Comparison of ENCODE assay signal across 8 mouse cellular contexts in the genomic region with DNA sequence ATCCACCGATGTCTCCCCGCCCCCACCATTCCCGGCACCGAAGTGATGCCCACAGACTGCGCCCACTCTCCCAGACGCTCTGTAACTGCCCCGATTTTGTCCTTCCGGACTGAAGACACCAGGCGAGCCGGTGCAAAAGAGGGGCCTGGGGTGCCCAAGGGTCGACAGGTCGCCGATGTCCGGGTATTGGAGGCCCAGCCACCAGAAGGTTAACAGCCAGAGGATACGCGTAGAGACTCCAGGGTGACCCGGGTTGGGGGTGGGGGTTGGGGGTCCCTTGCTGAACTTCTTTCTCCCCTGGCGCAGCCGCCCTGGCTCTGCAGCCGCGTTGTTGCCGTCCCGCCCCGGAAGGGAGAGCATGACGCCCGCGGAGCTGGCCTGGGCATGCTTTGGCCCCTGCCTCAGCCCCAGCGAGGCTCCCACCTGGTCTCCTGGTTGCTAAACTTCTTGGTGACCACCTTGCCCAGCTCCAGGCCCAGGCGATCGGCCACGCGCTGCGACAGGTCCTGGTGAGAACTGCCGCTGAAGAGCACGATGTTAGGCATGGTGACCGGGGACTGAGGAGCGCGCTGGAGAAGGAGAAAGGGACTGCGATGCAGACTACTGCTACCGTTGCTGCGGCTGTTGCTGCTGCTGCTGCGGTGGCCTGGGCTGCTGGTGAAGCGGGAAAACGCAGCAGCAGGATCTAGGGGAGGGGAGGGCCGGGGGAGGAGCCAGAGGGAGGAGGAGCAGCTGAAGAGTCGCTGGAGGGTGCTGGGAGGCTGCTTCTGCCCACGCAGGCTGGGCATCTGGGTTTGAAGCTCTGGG. TPM values are rescaled to one million over a fixed set of nuclear protein-coding genes. Genes with fewer than 3 reads are reported as not detected.
DNase-seq lines count a peak whose midpoint lies in the region; ATAC-seq and TF ChIP-seq lines count a peak whose summit lies in the region.

A gene (minus strand): TSS at position 703 of the 807 bp plus-strand sequence.

- H3K27me3 ChIP-seq in E14TG2a.4 (ENCODE audit: insufficient read depth, low read length): no peaks in the 10 kb centered on the region
- no peaks in the 10 kb centered on the region for H3K27me3 ChIP-seq in forebrain, embryonic 14.5 days (replicated peaks; ENCODE audit: control insufficient read depth, insufficient read depth, low read length)
- H3K27me3 ChIP-seq in neural tube, embryonic 15.5 days (replicated peaks): peaks cover 31% of the 10 kb centered on the region; the same call in 1 of the 2 replicates

- H3K4me3 ChIP-seq in E14TG2a.4 (replicated peaks; ENCODE audit: low read length): peak within 1 kb of the TSS; percentile 80
- H3K4me3 ChIP-seq in forebrain, embryonic 14.5 days (ENCODE audit: low read depth, low read length): peak within 1 kb of the TSS; percentile 49
- H3K4me3 ChIP-seq in lung, adult 2 months (replicated peaks; ENCODE audit: extremely low read depth, low read depth, low read length): peak within 1 kb of the TSS; percentile 84
- peak within 1 kb of the TSS; percentile 54 for H3K4me3 ChIP-seq in neural tube, embryonic 15.5 days (replicated peaks)

- H3K9me3 ChIP-seq in E14TG2a.4 (ENCODE audit: low read length): no peaks in the 10 kb centered on the region
- H3K9me3 ChIP-seq in forebrain, embryonic 14.5 days (replicated peaks; ENCODE audit: control insufficient read depth, low read length): no peaks in the 10 kb centered on the region
- H3K9me3 ChIP-seq in neural tube, embryonic 15.5 days (replicated peaks): no peaks in the 10 kb centered on the region

- WGBS in forebrain, embryonic 14.5 days: 36% methylated on average over 46 of the region's 47 CpGs
- 22% methylated on average over 47 of the region's 47 CpGs for WGBS in lung, adult 2 months
- WGBS in neural tube, embryonic 15.5 days: 24% methylated on average over 41 of the region's 47 CpGs

- peak within 1 kb of the TSS; percentile 27; the same call in 1 of the 2 replicates for H3K27ac ChIP-seq in forebrain, embryonic 14.5 days (ENCODE audit: low read depth, low read length)
- peak within 1 kb of the TSS; percentile 56; the same call in 1 of the 2 replicates for H3K27ac ChIP-seq in neural tube, embryonic 15.5 days (replicated peaks)

- no peak for TF ChIP-seq CTCF in E14TG2a.4 (conservative IDR thresholded peaks at IDR 0.05; ENCODE audit: low read length)
- TF ChIP-seq CTCF in lung, adult 2 months (IDR thresholded peaks at IDR 0.05; ENCODE audit: insufficient read depth, low read length): no peak

- H3K4me2 ChIP-seq in forebrain, embryonic 14.5 days (ENCODE audit: low read length): peak within 1 kb of the TSS; percentile 67
- peak within 1 kb of the TSS; percentile 78 for H3K4me2 ChIP-seq in neural tube, embryonic 15.5 days

- TF ChIP-seq POLR2A in lung, adult 2 months (IDR thresholded peaks at IDR 0.05; ENCODE audit: borderline replicate concordance, extremely low read depth, low read depth, low read length): peak; percentile 39; the same call in 1 of the 2 replicates

- DNase-seq in c-Kit-positive CD71-positive TER-119-negative erythroid progenitor cells, embryonic 14.5 days (ENCODE audit: low read depth): peak; percentile 34
- peak; percentile 72 for DNase-seq in forebrain, embryonic 14.5 days (ENCODE audit: low spot score)
- DNase-seq in heart, postnatal 10 days: peak; percentile 31
- peak; percentile 7 to 35 for DNase-seq in layer of hippocampus, adult 18-20 months (ENCODE audit: low spot score in 2 of 2)
- peak; percentile 33 for DNase-seq in lung, adult 2 months
- DNase-seq in testis, postnatal 10 days (ENCODE audit: low spot score): peak; percentile 53

- peak; percentile 92 for ATAC-seq in forebrain, embryonic 14.5 days
- peak; percentile 95 for ATAC-seq in neural tube, embryonic 15.5 days (ENCODE audit: low FRiP score)

- H3K36me3 ChIP-seq in E14TG2a.4 (ENCODE audit: insufficient read depth, low read length): peaks cover 2% of the 10 kb centered on the region
- H3K36me3 ChIP-seq in forebrain, embryonic 14.5 days (ENCODE audit: control insufficient read depth, insufficient read depth, low read length): no peaks in the 10 kb centered on the region
- H3K36me3 ChIP-seq in neural tube, embryonic 15.5 days: no peaks in the 10 kb centered on the region

- peak within 1 kb of the TSS; percentile 71 for H3K9ac ChIP-seq in forebrain, embryonic 14.5 days (ENCODE audit: low read length)
- peak within 1 kb of the TSS; percentile 45 for H3K9ac ChIP-seq in neural tube, embryonic 15.5 days (replicated peaks)

- intact Hi-C loops in heart, postnatal 10 days (cut with DNase I): no loop called here

- H3K4me1 ChIP-seq in E14TG2a.4 (replicated peaks; ENCODE audit: low read depth, low read length): peaks cover 24% of the 10 kb centered on the region
- H3K4me1 ChIP-seq in forebrain, embryonic 14.5 days (ENCODE audit: control insufficient read depth, insufficient read depth, low read length): no peaks in the 10 kb centered on the region
- H3K4me1 ChIP-seq in lung, adult 2 months (ENCODE audit: control insufficient read depth, insufficient read depth, low read length): no peaks in the 10 kb centered on the region; the same call in 1 of the 2 replicates
- H3K4me1 ChIP-seq in neural tube, embryonic 15.5 days: 0 out of 2 replicates have a peak, but pooled peaks cover 3% of the 10 kb centered on the region

RNA-seq across cellular contexts. Expression of the gene that starts here (rescaled TPM):
- polyA plus RNA-seq in forebrain, embryonic 14.5 days (2014; fragmentation: Nextera tagmentation; extraction: Ambion mirVana): 9.0 and 9.6 TPM in 2 replicates
- 10 to 100 TPM; 15.4 to 23.1 TPM for total RNA-seq in heart, postnatal 10 days (2021)
- 10 to 100 TPM; 24.9 to 27.0 TPM for total RNA-seq in layer of hippocampus, adult 18-20 months (2021)
- 25.6 and 29.2 TPM in 2 replicates for polyA plus RNA-seq in lung, adult 2 months (2012; rRNA removed)
- polyA plus RNA-seq in neural tube, embryonic 15.5 days (2015; fragmentation: Nextera tagmentation; extraction: Ambion mirVana): 7.8 and 21.2 TPM in 2 replicates

Comparison
In these comparisons a context has a peak if more than half of its experiments do, and no peak if none do; other contexts are left out.
1. Peak in every context shown above with its lines: DNase-seq, ATAC-seq, H3K4me3 ChIP-seq and H3K27ac ChIP-seq.
2. DNase-seq: peak in every context shown above with its lines; median percentile 72 in forebrain, embryonic 14.5 days; 53 in testis, postnatal 10 days; 34 in c-Kit-positive CD71-positive TER-119-negative erythroid progenitor cells, embryonic 14.5 days; 33 in lung, adult 2 months; 31 in heart, postnatal 10 days; 21 in layer of hippocampus, adult 18-20 months.